Mouse (Mus musculus): ENCODE measurements around the gene Knop1. TPM values are rescaled to one million over a fixed set of nuclear protein-coding genes. Genes with fewer than 3 reads are reported as not detected.

The Knop1 gene
- polyA plus RNA-seq, 1 experiment from 2014 or later, result 122 TPM

- 61% methylated on average over 1 of the region's 1 CpGs for WGBS
- H3K36me3 ChIP-seq (replicated peaks; ENCODE audit: control insufficient read depth, insufficient read depth, low read depth, low read length), result peaks cover 11% of the 10 kb centered on the region; the same call in 1 of the 2 replicates
- ATAC-seq (replicated peaks; ENCODE audit: insufficient number of reproducible peaks, low FRiP score, low TSS enrichment, low read depth), result no peak
- no peak overlapping the region for H3K27ac ChIP-seq (replicated peaks; ENCODE audit: low read depth, low read length)
- H3K9me3 ChIP-seq (replicated peaks; ENCODE audit: control insufficient read depth, low read length), result no peaks in the 10 kb centered on the region
- DNase-seq (ENCODE audit: low spot score), result no peak
- H3K27me3 ChIP-seq (ENCODE audit: control insufficient read depth, insufficient read depth, low read length), result no peaks in the 10 kb centered on the region
- H3K4me1 ChIP-seq (ENCODE audit: control insufficient read depth, insufficient read depth, low read length), result no peaks in the 10 kb centered on the region
- no peak overlapping the region for H3K4me3 ChIP-seq (ENCODE audit: low read depth, low read length)
- no peak overlapping the region for H3K4me2 ChIP-seq (ENCODE audit: low read depth, low read length)
- no peak overlapping the region for H3K9ac ChIP-seq (replicated peaks; ENCODE audit: low read length)
These were observed 14.3 kb downstream of the Knop1 start for GRCm38 (mm10) chr7:118841796-118842195.

GRCm38 (mm10) chr7:118841030-118841745 lies 14.9 kb downstream of the Knop1 start:
- H3K27me3 ChIP-seq (ENCODE audit: control insufficient read depth, insufficient read depth, low read length), result no peaks in the 10 kb centered on the region
- ATAC-seq (replicated peaks; ENCODE audit: insufficient number of reproducible peaks, low FRiP score, low TSS enrichment, low read depth), result no peak
- no peak overlapping the region for H3K4me2 ChIP-seq (ENCODE audit: low read depth, low read length)
- H3K9me3 ChIP-seq (replicated peaks; ENCODE audit: control insufficient read depth, low read length), result no peaks in the 10 kb centered on the region
- H3K9ac ChIP-seq (replicated peaks; ENCODE audit: low read length), result no peak overlapping the region
- no peaks in the 10 kb centered on the region for H3K4me1 ChIP-seq (ENCODE audit: control insufficient read depth, insufficient read depth, low read length)
- WGBS, result 82% methylated on average over 8 of the region's 8 CpGs
- no peak for DNase-seq (ENCODE audit: low spot score)
- no peak overlapping the region for H3K27ac ChIP-seq (replicated peaks; ENCODE audit: low read depth, low read length)
- peaks cover 7% of the 10 kb centered on the region for H3K36me3 ChIP-seq (replicated peaks; ENCODE audit: control insufficient read depth, insufficient read depth, low read depth, low read length)
- H3K4me3 ChIP-seq (ENCODE audit: low read depth, low read length), result no peak overlapping the region

GRCm38 (mm10) chr7:118837901-118838300 lies 18.2 kb downstream of the Knop1 start:
- Histone ChIP-seq H3K4me3 (ENCODE audit: low read depth, low read length) (no peak overlapping the region), H3K27ac (replicated peaks; ENCODE audit: low read depth, low read length) (no peak overlapping the region), H3K4me2 (ENCODE audit: low read depth, low read length) (no peak overlapping the region), H3K9me3 (replicated peaks; ENCODE audit: control insufficient read depth, low read length) (no peaks in the 10 kb centered on the region), H3K4me1 (ENCODE audit: control insufficient read depth, insufficient read depth, low read length) (no peaks in the 10 kb centered on the region), H3K36me3 (replicated peaks; ENCODE audit: control insufficient read depth, insufficient read depth, low read depth, low read length) (no peaks in the 10 kb centered on the region; the same call in 1 of the 2 replicates), H3K9ac (replicated peaks; ENCODE audit: low read length) (no peak overlapping the region), H3K27me3 (ENCODE audit: control insufficient read depth, insufficient read depth, low read length) (no peaks in the 10 kb centered on the region)
- DNase-seq (ENCODE audit: low spot score) (no peak), ATAC-seq (replicated peaks; ENCODE audit: insufficient number of reproducible peaks, low FRiP score, low TSS enrichment, low read depth) (no peak)
- WGBS, result 88% methylated on average over 5 of the region's 5 CpGs

DNA sequence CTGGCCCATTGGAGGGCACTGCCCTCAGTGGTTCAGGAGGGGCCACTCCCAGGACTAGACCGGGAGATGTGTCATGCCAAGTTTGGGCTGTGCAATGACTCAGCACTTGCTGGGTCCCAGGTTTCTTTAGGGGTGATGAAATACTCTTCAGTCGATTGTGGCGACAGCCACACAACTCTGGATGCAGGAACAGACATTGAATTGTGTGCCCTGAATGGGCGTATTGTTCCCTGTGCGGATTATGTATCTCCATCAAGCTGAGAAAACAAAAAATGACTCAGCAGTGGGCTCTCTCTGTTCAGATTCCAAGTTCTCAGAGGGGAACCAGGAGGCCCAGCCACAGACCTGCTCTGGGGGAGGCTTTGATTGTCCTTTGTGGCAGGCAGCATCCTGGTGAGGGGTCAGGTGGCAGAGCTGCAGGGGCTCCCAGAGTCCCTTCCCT lies 28.1 kb downstream of the Knop1 start:
- no peak overlapping the region for H3K9ac ChIP-seq (replicated peaks; ENCODE audit: low read length)
- no peaks in the 10 kb centered on the region for H3K27me3 ChIP-seq (ENCODE audit: control insufficient read depth, insufficient read depth, low read length)
- no peaks in the 10 kb centered on the region for H3K36me3 ChIP-seq (replicated peaks; ENCODE audit: control insufficient read depth, insufficient read depth, low read depth, low read length)
- H3K27ac ChIP-seq (replicated peaks; ENCODE audit: low read depth, low read length), result no peak overlapping the region
- no peak for DNase-seq (ENCODE audit: low spot score)
- no peaks in the 10 kb centered on the region for H3K9me3 ChIP-seq (replicated peaks; ENCODE audit: control insufficient read depth, low read length)
- WGBS, result 36% methylated on average over 5 of the region's 5 CpGs
- 0 out of 2 replicates have a peak, but pooled peaks have one; percentile 22 for ATAC-seq (replicated peaks; ENCODE audit: insufficient number of reproducible peaks, low FRiP score, low TSS enrichment, low read depth)
- H3K4me2 ChIP-seq (ENCODE audit: low read depth, low read length), result no peak overlapping the region
- no peak overlapping the region for H3K4me3 ChIP-seq (ENCODE audit: low read depth, low read length)
- no peaks in the 10 kb centered on the region for H3K4me1 ChIP-seq (ENCODE audit: control insufficient read depth, insufficient read depth, low read length)

DNA sequence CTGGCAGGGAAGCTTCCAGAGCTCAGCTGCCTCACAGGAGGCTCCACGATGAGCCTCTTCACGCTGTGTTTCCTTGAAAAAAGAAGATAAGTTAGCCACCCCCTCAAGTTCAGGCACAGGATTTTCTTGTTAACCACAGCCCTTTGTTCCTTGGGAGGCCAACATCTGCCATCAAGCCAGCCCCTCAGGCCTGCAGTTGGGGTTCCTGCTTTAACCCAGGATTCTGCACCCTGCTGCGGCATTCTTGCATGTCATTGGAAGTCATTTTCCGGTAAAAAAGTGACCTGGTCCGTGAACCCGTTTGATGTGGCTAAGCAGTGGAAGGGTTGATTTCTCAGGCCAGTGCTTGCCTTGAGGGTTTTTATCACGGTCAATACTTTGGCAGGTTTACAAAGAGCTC lies 31.6 kb downstream of the Knop1 start:
- Histone ChIP-seq H3K4me2 (ENCODE audit: low read depth, low read length) (no peak overlapping the region), H3K27ac (replicated peaks; ENCODE audit: low read depth, low read length) (no peak overlapping the region), H3K36me3 (replicated peaks; ENCODE audit: control insufficient read depth, insufficient read depth, low read depth, low read length) (no peaks in the 10 kb centered on the region), H3K9me3 (replicated peaks; ENCODE audit: control insufficient read depth, low read length) (no peaks in the 10 kb centered on the region), H3K27me3 (ENCODE audit: control insufficient read depth, insufficient read depth, low read length) (no peaks in the 10 kb centered on the region), H3K4me3 (ENCODE audit: low read depth, low read length) (no peak overlapping the region), H3K4me1 (ENCODE audit: control insufficient read depth, insufficient read depth, low read length) (no peaks in the 10 kb centered on the region), H3K9ac (replicated peaks; ENCODE audit: low read length) (no peak overlapping the region)
- WGBS, result 56% methylated on average over 7 of the region's 7 CpGs
- DNase-seq (ENCODE audit: low spot score), result peak; percentile 14
- no peak for ATAC-seq (replicated peaks; ENCODE audit: insufficient number of reproducible peaks, low FRiP score, low TSS enrichment, low read depth)

DNA sequence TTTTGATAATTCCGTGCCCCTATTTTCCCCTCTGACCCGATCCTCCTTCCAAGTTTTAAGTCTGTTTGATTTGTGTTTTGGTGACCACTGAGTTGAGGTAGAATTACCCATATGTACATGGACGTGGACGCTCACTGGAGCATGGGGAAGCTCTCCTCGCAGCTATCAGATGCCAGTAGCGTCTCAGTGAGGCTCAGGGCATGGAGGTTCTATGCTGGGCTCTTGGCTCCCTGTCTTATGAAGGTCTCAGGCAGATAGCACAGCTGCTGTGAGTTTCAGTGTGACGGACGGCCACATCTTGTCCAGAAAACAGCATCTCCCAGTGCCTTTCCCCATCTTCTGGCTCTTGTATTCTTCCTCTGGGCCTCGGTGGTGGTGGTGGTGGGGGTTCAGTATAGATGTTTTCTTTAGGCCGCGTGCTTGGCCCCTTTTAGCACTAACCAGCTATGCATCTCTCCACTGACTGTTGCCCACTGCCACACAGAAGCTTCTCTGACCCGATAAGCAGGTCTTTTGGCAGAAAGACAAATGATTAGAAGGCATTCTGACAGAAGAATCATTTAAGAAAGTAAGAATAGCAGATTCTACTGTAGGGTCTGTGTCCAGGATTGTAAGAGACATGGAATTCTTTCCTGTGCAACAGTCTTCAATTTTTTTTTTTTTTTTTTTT lies 34.0 kb downstream of the Knop1 start:
- DNase-seq (ENCODE audit: low spot score), result no peak
- 90% methylated on average over 12 of the region's 12 CpGs for WGBS
- ATAC-seq (replicated peaks; ENCODE audit: insufficient number of reproducible peaks, low FRiP score, low TSS enrichment, low read depth), result no peak

GRCm38 (mm10) chr7:118821356-118821755 lies 34.7 kb downstream of the Knop1 start:
- DNase-seq (ENCODE audit: low spot score), result no peak
- Histone ChIP-seq H3K9me3 (replicated peaks; ENCODE audit: control insufficient read depth, low read length) (no peaks in the 10 kb centered on the region), H3K36me3 (replicated peaks; ENCODE audit: control insufficient read depth, insufficient read depth, low read depth, low read length) (no peaks in the 10 kb centered on the region; the same call in 1 of the 2 replicates), H3K27me3 (ENCODE audit: control insufficient read depth, insufficient read depth, low read length) (no peaks in the 10 kb centered on the region), H3K4me3 (ENCODE audit: low read depth, low read length) (no peak overlapping the region), H3K9ac (replicated peaks; ENCODE audit: low read length) (no peak overlapping the region), H3K27ac (replicated peaks; ENCODE audit: low read depth, low read length) (no peak overlapping the region), H3K4me1 (ENCODE audit: control insufficient read depth, insufficient read depth, low read length) (no peaks in the 10 kb centered on the region), H3K4me2 (ENCODE audit: low read depth, low read length) (no peak overlapping the region)
- WGBS, result 76% methylated on average over 7 of the region's 7 CpGs
- no peak for ATAC-seq (replicated peaks; ENCODE audit: insufficient number of reproducible peaks, low FRiP score, low TSS enrichment, low read depth)

More for the DNA sequence above, 34.0 kb downstream of the Knop1 start:
- H3K9me3 ChIP-seq (replicated peaks; ENCODE audit: control insufficient read depth, low read length), result no peaks in the 10 kb centered on the region
- H3K36me3 ChIP-seq (replicated peaks; ENCODE audit: control insufficient read depth, insufficient read depth, low read depth, low read length), result no peaks in the 10 kb centered on the region; the same call in 1 of the 2 replicates
- H3K27me3 ChIP-seq (ENCODE audit: control insufficient read depth, insufficient read depth, low read length), result no peaks in the 10 kb centered on the region
- H3K4me2 ChIP-seq (ENCODE audit: low read depth, low read length), result no peak overlapping the region
- no peaks in the 10 kb centered on the region for H3K4me1 ChIP-seq (ENCODE audit: control insufficient read depth, insufficient read depth, low read length)
- H3K4me3 ChIP-seq (ENCODE audit: low read depth, low read length), result no peak overlapping the region
- no peak overlapping the region for H3K27ac ChIP-seq (replicated peaks; ENCODE audit: low read depth, low read length)
- no peak overlapping the region for H3K9ac ChIP-seq (replicated peaks; ENCODE audit: low read length)

- H3K9me3 ChIP-seq (replicated peaks; ENCODE audit: control insufficient read depth, low read length), result no peaks in the 10 kb centered on the region
- H3K4me1 ChIP-seq (ENCODE audit: control insufficient read depth, insufficient read depth, low read length), result no peaks in the 10 kb centered on the region
- no peak for DNase-seq (ENCODE audit: low spot score)
- no peaks in the 10 kb centered on the region for H3K27me3 ChIP-seq (ENCODE audit: control insufficient read depth, insufficient read depth, low read length)
- no peak overlapping the region for H3K4me3 ChIP-seq (ENCODE audit: low read depth, low read length)
- no peak overlapping the region for H3K27ac ChIP-seq (replicated peaks; ENCODE audit: low read depth, low read length)
- 77% methylated on average over 1 of the region's 1 CpGs for WGBS
- no peak overlapping the region for H3K4me2 ChIP-seq (ENCODE audit: low read depth, low read length)
- H3K9ac ChIP-seq (replicated peaks; ENCODE audit: low read length), result no peak overlapping the region
- no peak for ATAC-seq (replicated peaks; ENCODE audit: insufficient number of reproducible peaks, low FRiP score, low TSS enrichment, low read depth)
- no peaks in the 10 kb centered on the region; the same call in 1 of the 2 replicates for H3K36me3 ChIP-seq (replicated peaks; ENCODE audit: control insufficient read depth, insufficient read depth, low read depth, low read length)
These were observed 36.4 kb downstream of the Knop1 start for GRCm38 (mm10) chr7:118819666-118820065.

Measured in embryonic facial prominence, embryonic 11.5 days (tissue).